Mouse (Mus musculus): ENCODE measurements around the gene Ano6. TPM values are rescaled to one million over a fixed set of nuclear protein-coding genes. Genes with fewer than 3 reads are reported as not detected.

Gene Ano6
- polyA plus RNA-seq, 1 experiment, result 172 TPM

DNA sequence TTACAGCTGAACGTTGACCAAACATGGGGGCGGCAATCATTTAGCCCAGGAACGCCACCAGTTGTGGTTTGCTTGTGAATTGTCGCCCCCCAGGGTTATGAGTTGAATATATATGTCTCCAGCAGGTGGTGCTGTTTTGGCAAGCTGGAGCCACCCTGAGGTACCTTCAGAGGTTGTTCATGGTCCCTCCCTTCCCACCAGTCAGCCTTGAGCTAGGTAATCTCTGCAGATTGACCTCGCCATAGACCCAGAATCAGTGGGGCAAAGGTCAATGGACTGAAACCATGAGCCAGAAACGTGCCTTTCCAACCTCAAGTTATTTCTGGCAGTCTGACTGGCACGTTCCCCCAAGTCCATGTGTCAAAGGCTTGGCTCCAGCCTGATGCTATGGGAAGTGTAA, 22.8 kb upstream of the Ano6 start:
- WGBS, result 55% methylated on average over 7 of the region's 7 CpGs
- no peaks in the 10 kb centered on the region for H3K36me3 ChIP-seq (ENCODE audit: control insufficient read depth, insufficient read depth, low read length)
- no peak overlapping the region for H3K27ac ChIP-seq (ENCODE audit: insufficient read depth, low read depth, low read length)
- no peaks in the 10 kb centered on the region for H3K27me3 ChIP-seq (ENCODE audit: control insufficient read depth, insufficient read depth, low read length)
- H3K4me3 ChIP-seq (ENCODE audit: low read depth, low read length), result no peak overlapping the region
- TF ChIP-seq POLR2A (IDR thresholded peaks at IDR 0.05; ENCODE audit: low read depth, low read length), result no peak
- peak; percentile 75; the same call in 1 of the 2 replicates for TF ChIP-seq CTCF (IDR thresholded peaks at IDR 0.05; ENCODE audit: extremely low read depth, insufficient read length, insufficient replicate concordance, low read depth, low read length)
- peaks cover 4% of the 10 kb centered on the region; the same call in 1 of the 2 replicates for H3K4me1 ChIP-seq (ENCODE audit: control insufficient read depth, insufficient read depth, insufficient read length, low read length)

DNA sequence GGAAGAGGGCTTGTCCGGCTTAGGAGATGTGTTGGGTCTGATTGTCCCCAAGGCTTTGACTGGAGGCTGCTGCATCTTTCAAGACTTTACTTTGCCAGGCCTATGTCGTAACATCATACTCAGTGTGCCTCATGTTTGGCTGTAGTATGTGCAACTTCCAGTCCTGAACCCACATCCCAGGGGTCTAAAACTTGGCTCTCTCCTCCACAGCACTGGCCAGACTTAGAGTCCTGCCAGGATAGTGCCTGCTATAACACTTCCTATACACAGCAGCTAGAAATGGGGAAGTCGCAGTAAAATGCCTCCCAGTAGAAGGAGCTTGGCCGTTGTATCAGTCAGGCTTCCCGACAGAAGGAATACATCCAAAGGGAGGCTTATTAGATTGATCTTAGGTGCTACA, 21.9 kb upstream of the Ano6 start:
- WGBS, result 90% methylated on average over 5 of the region's 5 CpGs
- H3K27me3 ChIP-seq (ENCODE audit: control insufficient read depth, insufficient read depth, low read length), result no peaks in the 10 kb centered on the region
- no peak overlapping the region for H3K27ac ChIP-seq (ENCODE audit: insufficient read depth, low read depth, low read length)
- H3K4me1 ChIP-seq (ENCODE audit: control insufficient read depth, insufficient read depth, insufficient read length, low read length), result peaks cover 4% of the 10 kb centered on the region; the same call in 1 of the 2 replicates
- no peak overlapping the region for H3K4me3 ChIP-seq (ENCODE audit: low read depth, low read length)
- H3K36me3 ChIP-seq (ENCODE audit: control insufficient read depth, insufficient read depth, low read length), result no peaks in the 10 kb centered on the region
- TF ChIP-seq CTCF (IDR thresholded peaks at IDR 0.05; ENCODE audit: extremely low read depth, insufficient read length, insufficient replicate concordance, low read depth, low read length), result no peak
- no peak for TF ChIP-seq POLR2A (IDR thresholded peaks at IDR 0.05; ENCODE audit: low read depth, low read length)

DNA sequence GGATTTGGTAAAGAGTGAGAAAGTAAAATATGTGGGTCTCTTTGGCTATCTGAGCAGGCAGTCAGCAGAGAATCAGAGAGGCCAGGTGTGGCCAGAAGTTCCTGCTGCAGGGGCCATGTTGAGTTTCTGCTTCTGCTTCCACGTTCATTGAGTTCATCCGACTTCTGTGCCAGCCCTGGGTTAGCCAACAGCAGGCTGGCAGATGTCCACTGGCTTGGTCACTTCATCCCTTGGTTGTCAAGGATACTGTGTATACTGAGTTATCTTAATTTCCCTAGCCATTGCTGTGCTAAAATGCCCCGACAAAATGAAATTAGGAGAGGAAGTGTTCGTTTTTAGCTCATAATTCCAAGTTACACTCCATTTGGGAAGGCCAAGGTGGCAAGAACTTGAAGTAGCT, 21.1 kb upstream of the Ano6 start:
- H3K36me3 ChIP-seq (ENCODE audit: control insufficient read depth, insufficient read depth, low read length), result no peaks in the 10 kb centered on the region
- TF ChIP-seq CTCF (IDR thresholded peaks at IDR 0.05; ENCODE audit: extremely low read depth, insufficient read length, insufficient replicate concordance, low read depth, low read length) (no peak), POLR2A (IDR thresholded peaks at IDR 0.05; ENCODE audit: low read depth, low read length) (no peak)
- no peak overlapping the region for H3K4me3 ChIP-seq (ENCODE audit: low read depth, low read length)
- no peaks in the 10 kb centered on the region for H3K27me3 ChIP-seq (ENCODE audit: control insufficient read depth, insufficient read depth, low read length)
- peaks cover 4% of the 10 kb centered on the region; the same call in 1 of the 2 replicates for H3K4me1 ChIP-seq (ENCODE audit: control insufficient read depth, insufficient read depth, insufficient read length, low read length)
- 73% methylated on average over 4 of the region's 4 CpGs for WGBS
- no peak overlapping the region for H3K27ac ChIP-seq (ENCODE audit: insufficient read depth, low read depth, low read length)

DNA sequence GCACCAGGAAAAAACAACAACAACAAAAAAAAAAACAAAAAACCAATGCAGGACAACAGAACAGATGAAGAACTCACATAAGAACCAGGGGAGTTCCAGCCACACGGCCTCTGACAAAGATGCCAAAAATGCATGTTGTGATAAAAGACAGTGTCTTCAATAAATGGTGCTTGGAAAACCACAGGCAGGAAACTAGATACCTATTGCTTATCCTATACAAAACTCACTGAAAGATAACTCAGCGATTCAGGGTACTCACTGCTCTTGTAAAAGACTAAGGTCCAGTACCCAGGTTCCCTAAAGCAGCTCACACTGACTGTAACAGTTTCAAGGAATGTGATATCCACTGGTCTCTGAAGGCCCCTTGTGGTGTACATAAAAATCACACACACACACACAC, 20.3 kb upstream of the Ano6 start:
- 88% methylated on average over 2 of the region's 2 CpGs for WGBS
- Histone ChIP-seq H3K36me3 (ENCODE audit: control insufficient read depth, insufficient read depth, low read length) (no peaks in the 10 kb centered on the region), H3K27me3 (ENCODE audit: control insufficient read depth, insufficient read depth, low read length) (no peaks in the 10 kb centered on the region), H3K4me3 (ENCODE audit: low read depth, low read length) (no peak overlapping the region), H3K27ac (ENCODE audit: insufficient read depth, low read depth, low read length) (no peak overlapping the region), H3K4me1 (ENCODE audit: control insufficient read depth, insufficient read depth, insufficient read length, low read length) (peaks cover 6% of the 10 kb centered on the region; the same call in 1 of the 2 replicates)
- TF ChIP-seq POLR2A (IDR thresholded peaks at IDR 0.05; ENCODE audit: low read depth, low read length), result no peak
- no peak for TF ChIP-seq CTCF (IDR thresholded peaks at IDR 0.05; ENCODE audit: extremely low read depth, insufficient read length, insufficient replicate concordance, low read depth, low read length)

DNA sequence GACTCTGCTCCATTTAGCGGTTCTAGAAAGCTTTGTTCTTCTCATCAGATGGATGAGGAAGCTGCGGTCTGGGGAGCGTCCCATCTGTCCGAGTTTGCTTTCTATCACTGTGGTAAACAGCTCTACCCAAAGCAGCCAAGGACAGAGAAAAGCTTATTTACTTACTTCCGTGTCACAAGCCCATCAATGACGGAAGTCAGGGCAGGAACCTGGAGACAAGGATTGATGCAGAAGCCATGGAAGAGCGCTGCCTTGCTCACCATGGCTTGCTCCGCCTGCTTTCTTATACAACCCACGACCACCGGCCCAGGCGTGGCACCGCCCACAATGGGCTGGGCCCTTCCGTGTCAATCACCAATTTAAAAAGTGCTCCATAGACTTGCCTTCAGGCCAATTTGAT, 18.3 kb upstream of the Ano6 start:
- H3K4me1 ChIP-seq (ENCODE audit: control insufficient read depth, insufficient read depth, insufficient read length, low read length), result peaks cover 9% of the 10 kb centered on the region; the same call in 1 of the 2 replicates
- H3K4me3 ChIP-seq (ENCODE audit: low read depth, low read length), result no peak overlapping the region
- no peaks in the 10 kb centered on the region for H3K36me3 ChIP-seq (ENCODE audit: control insufficient read depth, insufficient read depth, low read length)
- no peaks in the 10 kb centered on the region for H3K27me3 ChIP-seq (ENCODE audit: control insufficient read depth, insufficient read depth, low read length)
- TF ChIP-seq CTCF (IDR thresholded peaks at IDR 0.05; ENCODE audit: extremely low read depth, insufficient read length, insufficient replicate concordance, low read depth, low read length) (no peak), POLR2A (IDR thresholded peaks at IDR 0.05; ENCODE audit: low read depth, low read length) (no peak)
- WGBS, result 77% methylated on average over 13 of the region's 13 CpGs
- H3K27ac ChIP-seq (ENCODE audit: insufficient read depth, low read depth, low read length), result no peak overlapping the region

DNA sequence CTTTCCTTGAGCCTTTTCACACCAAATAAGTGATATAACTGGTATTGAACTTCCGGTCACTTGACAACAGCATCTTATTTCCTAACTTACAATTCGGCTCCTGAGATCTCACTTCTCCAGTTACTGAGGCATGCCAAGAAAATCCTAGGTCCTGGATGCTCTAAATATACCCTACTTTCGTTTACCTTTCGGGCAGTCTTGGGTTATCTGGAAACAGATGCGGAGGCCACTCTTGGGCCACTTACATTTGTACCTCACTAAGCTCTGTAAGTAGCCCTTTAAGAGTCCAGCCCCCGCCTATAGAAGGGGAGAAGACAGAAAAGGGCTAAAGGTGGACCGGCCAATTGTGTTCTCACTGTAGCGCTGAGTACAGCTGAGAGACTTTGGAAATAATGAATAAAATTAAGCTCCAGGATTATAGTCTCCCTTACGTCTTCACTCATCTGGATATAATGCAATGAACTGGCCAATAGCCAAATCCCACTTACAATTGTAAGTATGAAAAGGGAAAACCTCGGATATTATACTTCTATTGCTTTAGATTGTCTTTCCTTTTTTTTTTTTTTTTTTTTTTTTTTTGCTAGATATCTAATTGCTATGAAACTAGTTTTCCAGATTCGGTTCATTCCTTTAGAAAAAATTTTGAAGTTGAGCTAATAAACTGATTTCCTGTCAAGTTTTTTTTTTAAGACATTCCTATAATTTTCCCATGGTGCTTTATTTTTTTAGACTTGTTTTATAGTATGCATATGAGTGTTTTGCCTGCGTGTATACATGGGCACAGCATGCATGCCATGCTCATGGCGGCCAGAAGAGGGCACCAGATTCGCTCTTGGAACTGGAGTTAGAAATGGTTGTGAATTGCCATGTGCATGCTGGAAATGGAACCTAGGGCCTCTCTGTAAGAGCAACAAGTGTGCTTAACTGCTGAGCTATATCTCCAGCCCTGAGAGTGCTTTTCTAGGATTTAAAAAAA, 17.5 kb upstream of the Ano6 start:
- Histone ChIP-seq H3K4me3 (ENCODE audit: low read depth, low read length) (no peak overlapping the region), H3K27me3 (ENCODE audit: control insufficient read depth, insufficient read depth, low read length) (no peaks in the 10 kb centered on the region), H3K27ac (ENCODE audit: insufficient read depth, low read depth, low read length) (no peak overlapping the region), H3K36me3 (ENCODE audit: control insufficient read depth, insufficient read depth, low read length) (no peaks in the 10 kb centered on the region), H3K4me1 (ENCODE audit: control insufficient read depth, insufficient read depth, insufficient read length, low read length) (peaks cover 5% of the 10 kb centered on the region; the same call in 1 of the 2 replicates)
- TF ChIP-seq POLR2A (IDR thresholded peaks at IDR 0.05; ENCODE audit: low read depth, low read length) (no peak), CTCF (IDR thresholded peaks at IDR 0.05; ENCODE audit: extremely low read depth, insufficient read length, insufficient replicate concordance, low read depth, low read length) (peak; percentile 92; the same call in 1 of the 2 replicates)
- WGBS, result 66% methylated on average over 14 of the region's 14 CpGs

DNA sequence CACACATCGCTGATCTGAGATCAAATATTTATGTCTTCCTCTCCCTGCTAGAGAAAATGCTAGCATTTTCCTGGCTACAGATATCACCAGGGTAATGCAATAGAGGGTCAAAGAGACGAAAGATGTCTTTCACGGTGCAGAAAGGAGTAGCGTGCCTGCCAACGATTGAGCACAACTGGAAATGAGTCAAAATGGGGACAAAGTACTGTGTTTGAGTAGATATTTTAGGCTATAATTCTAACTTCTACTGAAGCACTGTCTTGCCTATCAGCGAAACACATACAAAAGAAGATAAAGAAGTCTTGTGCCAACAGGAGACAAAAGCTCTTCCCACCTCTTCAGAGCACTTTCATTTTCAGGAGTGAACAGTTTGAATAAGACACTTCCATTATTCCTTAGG, 16.4 kb upstream of the Ano6 start:
- H3K4me1 ChIP-seq (ENCODE audit: control insufficient read depth, insufficient read depth, insufficient read length, low read length), result peaks cover 5% of the 10 kb centered on the region; the same call in 1 of the 2 replicates
- peak overlapping the region; percentile 81 for H3K27ac ChIP-seq (ENCODE audit: insufficient read depth, low read depth, low read length)
- no peak overlapping the region for H3K4me3 ChIP-seq (ENCODE audit: low read depth, low read length)
- 28% methylated on average over 6 of the region's 6 CpGs for WGBS
- TF ChIP-seq CTCF (IDR thresholded peaks at IDR 0.05; ENCODE audit: extremely low read depth, insufficient read length, insufficient replicate concordance, low read depth, low read length) (no peak), POLR2A (IDR thresholded peaks at IDR 0.05; ENCODE audit: low read depth, low read length) (no peak)
- no peaks in the 10 kb centered on the region for H3K36me3 ChIP-seq (ENCODE audit: control insufficient read depth, insufficient read depth, low read length)
- H3K27me3 ChIP-seq (ENCODE audit: control insufficient read depth, insufficient read depth, low read length), result no peaks in the 10 kb centered on the region

All from small intestine, adult 2 months (tissue).